Mouse (Mus musculus): Measurements from ENCODE around the gene Tmem171. TPM values are rescaled to one million over a fixed set of nuclear protein-coding genes. Genes with fewer than 3 reads are reported as not detected.

Gene Tmem171
- polyA plus RNA-seq, 1 experiment from 2014 or later: not detected

- WGBS: 92% methylated on average over 11 of the region's 11 CpGs
- no peak overlapping the region for H3K27ac ChIP-seq (replicated peaks)
- peaks cover 16% of the 10 kb centered on the region for H3K4me1 ChIP-seq (replicated peaks)
- H3K4me2 ChIP-seq: no peak overlapping the region
- H3K36me3 ChIP-seq: no peaks in the 10 kb centered on the region
- H3K9me3 ChIP-seq: no peaks in the 10 kb centered on the region
- H3K27me3 ChIP-seq: peaks cover 15% of the 10 kb centered on the region
- H3K9ac ChIP-seq: no peak overlapping the region
- no peak for ATAC-seq (ENCODE audit: low FRiP score, low read depth)
- H3K4me3 ChIP-seq: no peak overlapping the region
Measured at GRCm38 (mm10) chr13:98690886-98691285, 3.7 kb downstream of the Tmem171 start.

- no peak for ATAC-seq (ENCODE audit: low FRiP score, low read depth)
- Histone ChIP-seq H3K4me3 (no peak overlapping the region), H3K9ac (no peak overlapping the region), H3K36me3 (no peaks in the 10 kb centered on the region), H3K9me3 (no peaks in the 10 kb centered on the region), H3K27me3 (peaks cover 14% of the 10 kb centered on the region), H3K4me1 (replicated peaks) (peaks cover 11% of the 10 kb centered on the region), H3K4me2 (no peak overlapping the region), H3K27ac (replicated peaks) (no peak overlapping the region)
- WGBS: 74% methylated on average over 11 of the region's 11 CpGs
Measured at GRCm38 (mm10) chr13:98689605-98690290, 4.9 kb downstream of the Tmem171 start.

GRCm38 (mm10) chr13:98687931-98688330, 6.7 kb downstream of the Tmem171 start:
- H3K4me1 ChIP-seq (replicated peaks): peaks cover 8% of the 10 kb centered on the region
- H3K27me3 ChIP-seq: no peaks in the 10 kb centered on the region
- no peaks in the 10 kb centered on the region for H3K9me3 ChIP-seq
- WGBS: 27% methylated on average over 9 of the region's 9 CpGs
- no peak overlapping the region for H3K4me3 ChIP-seq
- H3K4me2 ChIP-seq: no peak overlapping the region
- no peak overlapping the region for H3K9ac ChIP-seq
- ATAC-seq (ENCODE audit: low FRiP score, low read depth): peak; percentile 69; the same call in 1 of the 2 replicates
- no peak overlapping the region for H3K27ac ChIP-seq (replicated peaks)
- H3K36me3 ChIP-seq: no peaks in the 10 kb centered on the region

- no peak overlapping the region for H3K9ac ChIP-seq
- no peaks in the 10 kb centered on the region for H3K9me3 ChIP-seq
- H3K27me3 ChIP-seq: no peaks in the 10 kb centered on the region
- no peak for ATAC-seq (ENCODE audit: low FRiP score, low read depth)
- H3K4me3 ChIP-seq: no peak overlapping the region
- no peak overlapping the region for H3K4me2 ChIP-seq
- H3K27ac ChIP-seq (replicated peaks): no peak overlapping the region
- H3K36me3 ChIP-seq: no peaks in the 10 kb centered on the region
- H3K4me1 ChIP-seq (replicated peaks): peaks cover 8% of the 10 kb centered on the region
- 84% methylated on average over 9 of the region's 9 CpGs for WGBS
Measured at GRCm38 (mm10) chr13:98684144-98684900, 10.3 kb downstream of the Tmem171 start.

- no peak overlapping the region for H3K4me3 ChIP-seq
- peaks cover 8% of the 10 kb centered on the region for H3K4me1 ChIP-seq (replicated peaks)
- ATAC-seq (ENCODE audit: low FRiP score, low read depth): no peak
- no peak overlapping the region for H3K4me2 ChIP-seq
- H3K9ac ChIP-seq: no peak overlapping the region
- no peak overlapping the region for H3K27ac ChIP-seq (replicated peaks)
- H3K27me3 ChIP-seq: no peaks in the 10 kb centered on the region
- H3K36me3 ChIP-seq: no peaks in the 10 kb centered on the region
- H3K9me3 ChIP-seq: no peaks in the 10 kb centered on the region
- 78% methylated on average over 2 of the region's 2 CpGs for WGBS
Measured at GRCm38 (mm10) chr13:98683412-98683811, 11.2 kb downstream of the Tmem171 start.

- no peaks in the 10 kb centered on the region for H3K27me3 ChIP-seq
- ATAC-seq (ENCODE audit: low FRiP score, low read depth): no peak
- H3K4me3 ChIP-seq: no peak overlapping the region
- H3K9me3 ChIP-seq: no peaks in the 10 kb centered on the region
- H3K4me1 ChIP-seq (replicated peaks): no peaks in the 10 kb centered on the region
- no peaks in the 10 kb centered on the region for H3K36me3 ChIP-seq
- no peak overlapping the region for H3K4me2 ChIP-seq
- no peak overlapping the region for H3K9ac ChIP-seq
- H3K27ac ChIP-seq (replicated peaks): no peak overlapping the region
- WGBS: 92% methylated on average over 5 of the region's 5 CpGs
Measured at GRCm38 (mm10) chr13:98680470-98681060, 14.1 kb downstream of the Tmem171 start.

- H3K9me3 ChIP-seq: no peaks in the 10 kb centered on the region
- H3K27me3 ChIP-seq: no peaks in the 10 kb centered on the region
- ATAC-seq (ENCODE audit: low FRiP score, low read depth): no peak
- H3K36me3 ChIP-seq: no peaks in the 10 kb centered on the region
- H3K27ac ChIP-seq (replicated peaks): no peak overlapping the region
- H3K9ac ChIP-seq: no peak overlapping the region
- no peak overlapping the region for H3K4me2 ChIP-seq
- no peaks in the 10 kb centered on the region for H3K4me1 ChIP-seq (replicated peaks)
- 70% methylated on average over 4 of the region's 4 CpGs for WGBS
- H3K4me3 ChIP-seq: no peak overlapping the region
Measured at GRCm38 (mm10) chr13:98679631-98680041, 15.0 kb downstream of the Tmem171 start.

GRCm38 (mm10) chr13:98679230-98679629, 15.4 kb downstream of the Tmem171 start:
- H3K4me2 ChIP-seq: no peak overlapping the region
- no peak overlapping the region for H3K4me3 ChIP-seq
- no peak for ATAC-seq (ENCODE audit: low FRiP score, low read depth)
- no peak overlapping the region for H3K9ac ChIP-seq
- H3K9me3 ChIP-seq: no peaks in the 10 kb centered on the region
- no peak overlapping the region for H3K27ac ChIP-seq (replicated peaks)
- WGBS: 94% methylated on average over 1 of the region's 1 CpGs
- no peaks in the 10 kb centered on the region for H3K36me3 ChIP-seq
- no peaks in the 10 kb centered on the region for H3K27me3 ChIP-seq
- H3K4me1 ChIP-seq (replicated peaks): no peaks in the 10 kb centered on the region

- Histone ChIP-seq H3K27ac (replicated peaks) (no peak overlapping the region), H3K4me2 (no peak overlapping the region), H3K36me3 (no peaks in the 10 kb centered on the region), H3K4me1 (replicated peaks) (no peaks in the 10 kb centered on the region), H3K9me3 (no peaks in the 10 kb centered on the region), H3K27me3 (no peaks in the 10 kb centered on the region), H3K9ac (no peak overlapping the region), H3K4me3 (no peak overlapping the region)
- WGBS: 87% methylated on average over 4 of the region's 4 CpGs
- ATAC-seq (ENCODE audit: low FRiP score, low read depth): no peak
Measured at GRCm38 (mm10) chr13:98673922-98674321, 20.7 kb downstream of the Tmem171 start.

- Histone ChIP-seq H3K9ac (no peak overlapping the region), H3K9me3 (no peaks in the 10 kb centered on the region), H3K4me3 (no peak overlapping the region), H3K4me2 (no peak overlapping the region), H3K27me3 (no peaks in the 10 kb centered on the region), H3K4me1 (replicated peaks) (no peaks in the 10 kb centered on the region), H3K27ac (replicated peaks) (no peak overlapping the region), H3K36me3 (no peaks in the 10 kb centered on the region)
- no peak for ATAC-seq (ENCODE audit: low FRiP score, low read depth)
- 77% methylated on average over 3 of the region's 3 CpGs for WGBS
Measured at GRCm38 (mm10) chr13:98669296-98669695, 25.3 kb downstream of the Tmem171 start.

- no peak overlapping the region for H3K9ac ChIP-seq
- no peaks in the 10 kb centered on the region for H3K27me3 ChIP-seq
- no peak for ATAC-seq (ENCODE audit: low FRiP score, low read depth)
- no peak overlapping the region for H3K4me2 ChIP-seq
- H3K27ac ChIP-seq (replicated peaks): no peak overlapping the region
- H3K4me1 ChIP-seq (replicated peaks): no peaks in the 10 kb centered on the region
- 79% methylated on average over 3 of the region's 3 CpGs for WGBS
- H3K4me3 ChIP-seq: no peak overlapping the region
- H3K9me3 ChIP-seq: no peaks in the 10 kb centered on the region
- H3K36me3 ChIP-seq: no peaks in the 10 kb centered on the region
Measured at GRCm38 (mm10) chr13:98667316-98667715, 27.3 kb downstream of the Tmem171 start.

GRCm38 (mm10) chr13:98665240-98665639, 29.4 kb downstream of the Tmem171 start:
- H3K4me1 ChIP-seq (replicated peaks): no peaks in the 10 kb centered on the region
- H3K9me3 ChIP-seq: no peaks in the 10 kb centered on the region
- H3K4me2 ChIP-seq: no peak overlapping the region
- no peak overlapping the region for H3K27ac ChIP-seq (replicated peaks)
- 91% methylated on average over 10 of the region's 10 CpGs for WGBS
- no peaks in the 10 kb centered on the region for H3K27me3 ChIP-seq
- no peak overlapping the region for H3K9ac ChIP-seq
- ATAC-seq (ENCODE audit: low FRiP score, low read depth): no peak
- H3K36me3 ChIP-seq: no peaks in the 10 kb centered on the region
- no peak overlapping the region for H3K4me3 ChIP-seq

Data from hindbrain, embryonic 15.5 days (tissue).